Mouse (Mus musculus): Measurements from ENCODE around the gene Stox2.

DNA sequence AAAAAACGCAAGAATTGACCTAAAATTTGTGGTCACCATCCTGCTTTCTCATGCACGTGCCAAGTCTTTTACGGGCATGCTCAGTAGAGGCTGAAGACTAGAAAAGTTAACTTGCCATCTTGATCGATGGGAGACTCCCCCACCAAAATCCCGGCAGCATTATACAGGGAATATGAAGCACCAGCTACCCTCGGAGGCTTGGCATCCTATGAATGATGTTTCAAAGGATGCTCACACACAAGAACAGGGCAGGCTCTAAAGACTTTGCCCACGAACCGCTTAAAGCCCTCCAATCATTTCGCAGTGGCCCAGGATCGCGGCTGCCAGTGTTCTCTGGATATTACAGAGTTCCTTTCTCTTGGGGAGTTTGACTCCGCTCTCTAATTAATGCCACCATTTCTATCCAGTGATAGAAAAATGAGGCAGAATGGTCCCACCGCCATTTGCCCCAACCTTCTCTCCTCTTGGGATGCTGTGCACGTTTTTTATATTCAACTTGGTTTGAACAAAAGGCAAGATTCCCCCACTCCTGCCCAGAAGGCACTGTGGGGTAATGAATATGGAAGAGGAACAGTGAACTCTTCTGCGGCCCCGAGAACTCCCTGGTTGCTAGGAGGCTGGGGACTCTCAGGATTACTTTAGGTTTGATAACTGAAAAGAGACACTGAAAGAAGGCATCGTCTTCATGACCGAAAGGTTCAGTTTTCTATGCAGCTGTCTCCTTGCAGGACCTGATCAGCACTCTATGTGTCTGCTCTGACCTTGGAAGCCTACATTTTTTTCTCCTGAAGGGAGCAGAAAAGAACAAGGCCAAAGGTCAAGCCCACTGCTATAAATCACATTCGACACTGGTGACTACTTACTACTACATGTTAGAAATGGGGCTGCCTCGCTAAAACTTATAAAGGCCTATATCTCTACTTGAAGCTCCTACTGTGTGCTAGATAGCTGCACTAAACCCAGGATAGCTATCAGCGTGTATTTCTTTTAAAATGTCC is 161.5 kb downstream of the Stox2 start:
- TF ChIP-seq POLR2A (IDR thresholded peaks at IDR 0.05; ENCODE audit: low read depth, low read length) (no peak), CTCF (IDR thresholded peaks at IDR 0.05; ENCODE audit: extremely low read depth, insufficient read length, insufficient replicate concordance, low read depth, low read length) (no peak)

Data from small intestine, adult 2 months (tissue).